Mouse (Mus musculus) embryonic facial prominence, embryonic 14.5 days (tissue): Measurements from ENCODE around the gene Atf6b. TPM values are rescaled to one million over a fixed set of nuclear protein-coding genes. Genes with fewer than 3 reads are reported as not detected.
A peak's percentile ranks its signal among the peaks of the same experiment; 100 is the strongest.

Source experiments
- ATAC-seq: fragments of 200-750 bp; cut with Nextera tagmentation; 2 replicates; pipeline ENCODE4 v1.8.0; 2017; ENCODE audit warnings: low read depth, moderate number of reproducible peaks, moderate TSS enrichment
- DNase-seq: peaks from one replicate; pipeline ENCODE4 v3.0.0-alpha.2; 2015; ENCODE audit warnings: low spot score
- H3K27ac ChIP-seq: fragments of 300-500 bp; sonication (generic); replicated peaks from 2 replicates; pipeline ENCODE4 v1.5.1; 2014; ENCODE audit warnings: low read depth, mild to moderate bottlenecking, low read length, moderate library complexity
- H3K27me3 ChIP-seq: fragments of 300-500 bp; sonication (generic); replicated peaks from 2 replicates; pipeline ENCODE4 v1.6.1; 2014; ENCODE audit warnings: low read length; ENCODE audit not compliant: control insufficient read depth, insufficient read depth
- H3K36me3 ChIP-seq: fragments of 300-500 bp; sonication (generic); 2 replicates; pipeline ENCODE4 v1.6.1; 2014; ENCODE audit warnings: low read length, mixed read lengths; ENCODE audit not compliant: control insufficient read depth, insufficient read depth
- H3K4me1 ChIP-seq: fragments of 300-500 bp; sonication (generic); 2 replicates; pipeline ENCODE4 v1.6.1; 2014; ENCODE audit warnings: antibody characterized with exemption, low read length; ENCODE audit not compliant: control insufficient read depth, insufficient read depth
- H3K4me2 ChIP-seq: fragments of 300-500 bp; sonication (generic); 2 replicates; pipeline ENCODE4 v1.6.1; 2014; ENCODE audit warnings: low read depth, mild to moderate bottlenecking, low read length, moderate library complexity, mixed read lengths
- H3K4me3 ChIP-seq: fragments of 300-500 bp; sonication (generic); 2 replicates; pipeline ENCODE4 v1.5.1; 2014; ENCODE audit warnings: low read depth, mild to moderate bottlenecking, low read length
- H3K9ac ChIP-seq: fragments of 300-500 bp; sonication (generic); 2 replicates; pipeline ENCODE4 v1.6.1; 2014; ENCODE audit warnings: low read depth, mild to moderate bottlenecking, low read length, moderate library complexity, mixed read lengths
- H3K9me3 ChIP-seq: fragments of 300-500 bp; sonication (generic); 2 replicates; pipeline ENCODE4 v1.6.1; 2016; ENCODE audit warnings: low read length; ENCODE audit not compliant: control insufficient read depth
- WGBS: fragments of 180-500 bp; shearing (Covaris S2); extraction: QIAGEN DNeasy Blood & Tissue Kit; methylation state at CpG from one replicate; pipeline ENCODE4 v1.1.7; 2014; 5-methylcytosine and 5-hydroxymethylcytosine counted together
- polyA plus RNA-seq: library from polyadenylated mRNA; unstranded; fragments of >200 nt; fragmentation: Nextera tagmentation; extraction: Ambion mirVana; gene quantifications from 2 replicates; pipeline ENCODE4 v1.2.1, GENCODE M21; 2014

Atf6b gene
- polyA plus RNA-seq, 1 experiment from 2014 or later = 60.8 TPM

DNA sequence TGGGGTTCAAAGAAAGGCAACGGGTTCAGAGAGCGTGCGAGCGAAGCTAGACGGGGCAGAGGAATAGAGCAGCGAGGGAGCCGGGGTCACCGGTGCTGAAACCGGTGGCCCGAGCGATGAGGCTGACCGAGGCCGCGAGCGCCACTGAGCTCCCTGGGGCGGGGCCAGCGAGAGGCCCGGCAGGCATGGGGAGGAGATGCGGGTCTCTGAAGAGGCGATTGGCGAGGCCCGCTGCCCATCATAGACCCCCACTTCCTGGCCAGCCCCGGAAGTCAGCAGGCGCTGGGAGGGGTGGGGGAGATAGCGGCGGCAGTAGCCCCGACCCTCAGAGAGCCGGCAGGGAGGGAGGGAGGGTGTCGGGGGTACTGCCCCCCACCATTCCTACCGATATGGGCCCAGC, 41.3 kb upstream of the Atf6b start:
- Histone ChIP-seq H3K4me3 (peak overlapping the region; percentile 74), H3K36me3 (peaks cover 14% of the 10 kb centered on the region), H3K27me3 (no peaks in the 10 kb centered on the region), H3K9me3 (no peaks in the 10 kb centered on the region), H3K9ac (peak overlapping the region; percentile 91), H3K4me1 (peaks cover 17% of the 10 kb centered on the region), H3K27ac (peak overlapping the region; percentile 89), H3K4me2 (peak overlapping the region; percentile 90)
- 0% methylated on average over 6 of the region's 30 CpGs for WGBS
- DNase-seq = peak; percentile 97
- peak; percentile 48 for ATAC-seq

DNA sequence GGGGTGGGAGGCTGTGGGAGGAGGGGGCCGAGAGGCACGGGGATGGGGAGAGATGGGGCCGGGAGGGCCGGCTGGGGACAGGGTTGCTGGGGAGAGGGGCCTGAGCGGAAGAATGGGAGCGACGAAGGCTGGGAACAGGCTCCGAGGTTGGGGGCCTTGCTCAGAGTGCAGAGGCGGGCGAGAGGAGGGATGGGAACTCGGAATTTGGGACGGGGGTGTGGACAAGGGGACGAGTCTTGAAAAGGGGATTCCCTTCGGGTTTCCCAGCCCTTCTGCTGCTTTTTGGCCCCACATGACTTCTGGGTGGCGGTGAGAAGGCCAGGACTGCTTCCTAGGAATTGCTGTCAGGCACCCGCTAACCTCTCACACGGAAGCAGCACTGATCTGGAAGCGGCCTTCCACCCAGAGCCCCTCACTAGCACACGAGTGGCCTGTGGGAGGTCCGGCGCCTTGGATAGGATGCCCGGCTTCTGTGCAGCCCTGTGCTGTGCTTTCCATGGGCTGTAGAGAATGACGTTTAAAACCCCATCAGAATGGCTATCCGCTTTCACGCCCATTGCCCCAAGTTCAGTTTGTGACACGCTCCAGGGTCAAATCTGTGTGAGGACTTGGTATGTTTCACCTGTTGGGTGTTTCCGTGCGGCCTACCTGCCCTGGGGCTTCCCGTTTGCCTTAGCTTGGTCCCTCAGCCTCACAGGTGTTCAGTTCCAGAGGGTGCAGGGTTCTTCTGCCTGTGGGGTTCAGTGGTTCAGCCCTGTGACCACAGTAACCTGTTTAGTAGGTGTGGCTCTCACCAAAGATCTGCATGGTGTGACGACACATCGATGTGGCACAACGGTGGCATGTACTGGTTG, 40.5 kb upstream of the Atf6b start:
- peak overlapping the region; percentile 74 for H3K4me3 ChIP-seq
- peak overlapping the region; percentile 82 for H3K27ac ChIP-seq
- peaks cover 14% of the 10 kb centered on the region for H3K36me3 ChIP-seq
- DNase-seq (no peak), ATAC-seq (no peak)
- H3K9ac ChIP-seq = peak overlapping the region; percentile 91
- 14% methylated on average over 29 of the region's 32 CpGs for WGBS
- H3K4me1 ChIP-seq = peaks cover 17% of the 10 kb centered on the region
- H3K9me3 ChIP-seq = no peaks in the 10 kb centered on the region
- no peaks in the 10 kb centered on the region for H3K27me3 ChIP-seq
- peak overlapping the region; percentile 90 for H3K4me2 ChIP-seq

DNA sequence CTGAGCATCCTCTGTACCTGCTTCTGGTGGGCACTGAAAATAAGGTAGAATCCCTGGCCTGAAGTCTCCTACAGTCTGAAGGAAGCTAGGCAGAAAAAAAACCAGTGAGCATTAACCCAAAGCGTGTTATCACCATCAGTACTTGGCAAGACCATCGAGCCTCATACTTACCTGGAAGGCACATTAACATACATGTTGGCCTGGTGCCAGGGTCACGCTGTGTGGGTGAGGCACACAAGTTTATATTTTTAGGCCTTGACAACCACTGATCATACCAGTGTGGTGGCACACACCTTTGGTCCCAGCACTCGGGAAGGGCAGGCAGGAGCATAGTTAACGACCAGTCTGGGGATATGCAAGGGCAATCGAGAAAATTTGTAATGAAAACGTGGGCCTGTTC, 38.9 kb upstream of the Atf6b start:
- Histone ChIP-seq H3K4me3 (no peak overlapping the region), H3K27me3 (no peaks in the 10 kb centered on the region), H3K27ac (no peak overlapping the region), H3K4me2 (no peak overlapping the region), H3K9me3 (no peaks in the 10 kb centered on the region), H3K36me3 (peaks cover 24% of the 10 kb centered on the region), H3K4me1 (peaks cover 9% of the 10 kb centered on the region), H3K9ac (no peak overlapping the region)
- WGBS = 79% methylated on average over 7 of the region's 7 CpGs
- ATAC-seq (no peak), DNase-seq (no peak)

DNA sequence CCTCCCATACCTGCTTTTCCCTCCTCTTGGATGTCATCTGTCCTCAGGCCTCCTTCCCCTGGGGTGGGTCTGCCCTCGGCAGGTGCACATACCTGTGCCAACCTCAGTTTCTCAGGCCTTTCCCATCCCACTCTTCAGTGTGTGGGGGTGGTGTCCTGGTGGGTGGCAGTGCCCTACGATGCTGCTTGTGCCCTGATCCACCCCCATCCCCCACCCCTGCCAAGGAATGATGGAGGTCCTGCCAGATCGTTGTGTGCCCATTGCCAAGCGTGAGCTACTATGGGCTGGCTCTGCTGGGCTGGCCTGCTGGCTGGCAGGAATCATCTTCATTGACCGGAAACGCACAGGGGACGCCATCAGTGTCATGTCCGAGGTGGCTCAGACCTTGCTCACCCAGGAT, 35.9 kb upstream of the Atf6b start:
- Histone ChIP-seq H3K4me3 (no peak overlapping the region), H3K36me3 (peaks cover 47% of the 10 kb centered on the region), H3K27me3 (no peaks in the 10 kb centered on the region), H3K4me2 (no peak overlapping the region), H3K9ac (no peak overlapping the region), H3K4me1 (no peaks in the 10 kb centered on the region), H3K9me3 (no peaks in the 10 kb centered on the region), H3K27ac (no peak overlapping the region)
- 89% methylated on average over 8 of the region's 8 CpGs for WGBS
- no peak for DNase-seq
- ATAC-seq = no peak

DNA sequence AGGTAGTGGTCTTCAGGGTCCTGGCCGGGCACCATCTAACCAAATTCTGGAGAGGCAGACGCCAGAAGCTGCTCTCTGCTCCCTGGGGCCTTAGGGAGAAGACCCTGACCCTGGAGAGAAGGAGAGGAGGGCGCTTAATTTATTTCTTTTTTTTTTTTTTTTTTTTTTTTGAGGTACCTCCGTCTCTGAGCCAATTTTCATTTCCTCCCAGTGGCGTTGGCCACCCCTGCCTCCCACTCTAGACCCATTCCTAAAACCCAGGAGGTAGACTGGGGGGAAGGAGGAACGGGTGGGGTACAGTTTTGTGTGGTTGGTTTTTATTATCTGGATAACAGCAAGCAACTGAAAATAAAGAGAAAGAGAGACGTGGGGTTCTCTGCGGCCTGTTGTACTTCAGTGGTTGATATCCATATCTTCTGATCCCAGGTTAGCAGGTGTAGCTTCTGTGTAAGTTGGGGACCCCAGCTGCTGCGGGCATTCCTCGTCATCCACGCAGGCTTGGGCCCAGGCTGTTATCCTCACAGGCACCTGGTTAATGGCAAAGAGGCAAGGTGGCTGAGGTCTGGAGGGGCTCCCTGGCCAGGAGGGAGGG, 33.8 kb upstream of the Atf6b start:
- Histone ChIP-seq H3K9me3 (no peaks in the 10 kb centered on the region), H3K4me2 (no peak overlapping the region), H3K27ac (no peak overlapping the region), H3K27me3 (no peaks in the 10 kb centered on the region), H3K4me1 (no peaks in the 10 kb centered on the region), H3K9ac (no peak overlapping the region), H3K4me3 (no peak overlapping the region), H3K36me3 (peaks cover 63% of the 10 kb centered on the region)
- no peak for DNase-seq
- no peak for ATAC-seq
- WGBS = 91% methylated on average over 10 of the region's 11 CpGs

DNA sequence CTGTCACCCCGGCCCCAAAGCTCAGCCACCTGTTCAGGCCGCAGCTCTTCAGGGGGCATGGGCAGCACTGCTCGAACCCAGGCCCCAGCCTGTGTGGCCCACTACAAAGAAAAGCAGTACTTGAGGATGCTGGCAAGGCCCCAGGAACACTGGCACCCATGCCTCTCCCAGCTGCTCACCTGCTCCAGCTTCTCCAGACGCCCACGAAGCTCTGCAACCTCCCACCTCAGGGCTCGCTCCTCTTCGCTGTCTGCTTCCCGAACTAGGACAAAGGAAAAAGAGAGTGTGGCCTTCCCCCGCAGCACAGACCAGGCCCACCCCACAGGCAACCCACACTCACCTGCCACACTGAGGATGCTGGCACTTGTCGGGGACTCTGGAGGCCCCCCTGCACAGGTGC, 33.1 kb upstream of the Atf6b start:
- Histone ChIP-seq H3K27me3 (no peaks in the 10 kb centered on the region), H3K27ac (no peak overlapping the region), H3K9me3 (no peaks in the 10 kb centered on the region), H3K4me1 (no peaks in the 10 kb centered on the region), H3K9ac (no peak overlapping the region), H3K4me2 (no peak overlapping the region), H3K36me3 (peaks cover 63% of the 10 kb centered on the region), H3K4me3 (no peak overlapping the region)
- ATAC-seq = no peak
- DNase-seq = no peak
- 82% methylated on average over 10 of the region's 10 CpGs for WGBS

DNA sequence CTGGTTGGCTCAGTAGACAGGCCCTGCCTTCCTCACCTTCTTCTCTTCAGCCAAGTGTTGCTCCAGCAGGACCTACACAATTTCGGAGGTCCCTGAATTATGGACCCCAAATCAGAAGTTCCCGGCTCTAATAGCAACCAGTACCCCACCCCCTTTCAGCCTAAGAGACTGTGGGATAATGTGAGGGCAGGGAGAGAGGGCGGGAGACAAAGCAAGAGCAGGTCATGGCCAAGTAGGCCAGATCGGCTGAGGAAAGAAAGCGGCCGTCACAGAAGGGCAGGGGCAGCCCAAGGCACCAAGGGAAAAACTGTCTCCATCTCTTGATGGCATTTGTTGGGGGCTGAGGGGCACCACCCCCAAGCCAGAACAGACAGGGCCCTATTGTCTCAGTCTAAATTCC, 31.1 kb upstream of the Atf6b start, which contains the start of gene Egfl8:
Egfl8 (minus strand) TSS at position 101 of the 400 bp plus-strand sequence.
- H3K4me3 ChIP-seq = no peak within 1 kb of the TSS
- DNase-seq (no peak), ATAC-seq (no peak; the same call in 1 of the 2 replicates)
- peaks cover 73% of the 10 kb centered on the region for H3K36me3 ChIP-seq
- H3K4me1 ChIP-seq = no peaks in the 10 kb centered on the region
- H3K4me2 ChIP-seq = no peak within 1 kb of the TSS
- WGBS = 60% methylated on average over 6 of the region's 6 CpGs
- no peaks in the 10 kb centered on the region for H3K9me3 ChIP-seq
- no peak within 1 kb of the TSS for H3K9ac ChIP-seq
- no peak within 1 kb of the TSS for H3K27ac ChIP-seq
- no peaks in the 10 kb centered on the region for H3K27me3 ChIP-seq

DNA sequence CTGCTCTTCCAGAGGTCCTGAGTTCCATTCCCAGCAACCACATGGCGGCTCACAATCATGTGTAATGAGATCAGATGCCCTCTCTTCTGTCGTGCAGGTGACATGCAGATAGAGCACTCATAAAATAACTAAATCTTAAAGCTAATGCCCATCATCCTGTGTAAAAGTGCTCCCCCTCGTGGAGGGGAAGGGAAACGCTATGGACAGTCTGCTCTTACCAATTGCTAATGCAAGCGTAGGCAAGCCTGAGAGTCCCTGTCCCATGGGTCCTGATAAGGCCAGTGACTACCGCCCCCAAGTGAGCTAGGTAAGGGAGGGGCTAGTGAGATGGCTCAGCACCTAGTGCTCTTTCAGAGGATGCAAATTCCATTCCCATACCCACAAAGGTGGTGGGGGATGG, 27.9 kb upstream of the Atf6b start:
- H3K4me3 ChIP-seq = no peak overlapping the region
- H3K9ac ChIP-seq = no peak overlapping the region
- no peaks in the 10 kb centered on the region for H3K9me3 ChIP-seq
- no peaks in the 10 kb centered on the region for H3K27me3 ChIP-seq
- no peak overlapping the region for H3K4me2 ChIP-seq
- no peaks in the 10 kb centered on the region for H3K4me1 ChIP-seq
- H3K36me3 ChIP-seq = peaks cover 71% of the 10 kb centered on the region
- WGBS = 12% methylated on average over 6 of the region's 6 CpGs
- no peak for ATAC-seq
- peak; percentile 45 for DNase-seq
- no peak overlapping the region for H3K27ac ChIP-seq
